ENCODE assay signal across 12 mouse cellular contexts in the genomic region with DNA sequence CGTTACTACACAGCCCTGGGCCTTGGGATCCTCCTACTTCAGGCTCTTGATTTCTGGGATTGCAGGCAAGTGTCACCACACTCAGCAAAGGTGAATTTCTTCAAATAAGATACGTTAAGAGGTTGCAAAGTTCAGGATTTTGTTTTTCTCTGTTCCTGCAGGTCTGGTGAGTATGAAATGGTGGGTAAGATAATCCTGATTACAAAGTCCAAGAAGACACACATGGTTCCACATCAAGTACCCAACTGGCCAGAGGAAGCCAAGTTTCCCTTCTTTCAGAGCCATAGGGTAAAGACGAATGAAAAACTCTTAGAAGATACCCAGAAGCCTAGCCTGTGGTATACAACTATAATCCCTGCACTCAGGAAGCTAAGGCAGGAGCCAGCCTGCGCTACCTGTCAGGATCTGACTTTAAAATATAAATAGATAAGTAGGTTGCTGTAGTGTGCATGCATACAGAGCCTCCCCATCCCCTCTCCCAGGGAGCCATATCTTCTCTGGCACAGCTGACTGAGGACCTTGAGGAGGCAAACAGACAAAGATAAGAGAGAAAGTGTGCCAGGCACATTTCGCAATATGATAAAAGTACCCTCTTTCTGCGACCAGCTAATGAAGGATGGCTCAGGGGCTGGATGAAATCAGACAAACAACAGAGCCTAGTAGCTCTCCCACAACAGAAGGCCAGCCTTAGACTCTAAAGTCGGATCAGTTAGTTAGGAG. TPM values are rescaled to one million over a fixed set of nuclear protein-coding genes. Genes with fewer than 3 reads are reported as not detected.
DNase-seq lines count a peak whose midpoint lies in the region; ATAC-seq and TF ChIP-seq lines count a peak whose summit lies in the region.
"Had no signal": no experiment of that assay in that cellular context is flagged by ENCODE, and none has a peak within 500 bp of the region (broad histone marks: within the 10 kb centered on the region; RNA-seq: fewer than 3 reads in every experiment).

No protein-coding gene starts in this region.

- ATAC-seq in lung, embryonic 15.5 days (ENCODE audit: borderline replicate concordance, extremely low read depth, low FRiP score, low TSS enrichment) = peak; percentile 47; the same call in 1 of the 2 replicates
- peak; percentile 56 for ATAC-seq in common myeloid progenitor, adult 5-6 weeks (replicated peaks; ENCODE audit: low read depth, poor library complexity, severe bottlenecking)
- ATAC-seq in liver, postnatal 0 days = peak; percentile 89
- ATAC-seq: activated CD4-positive, CD25-positive, alpha-beta regulatory T cell, adult 4 months; hindbrain, embryonic 16.5 days had no signal

- no peaks in the 10 kb centered on the region for H3K27me3 ChIP-seq in lung, embryonic 15.5 days
- H3K27me3 ChIP-seq in liver, postnatal 0 days (ENCODE audit: insufficient read depth, low read length) = no peaks in the 10 kb centered on the region
- peaks cover 3% of the 10 kb centered on the region; the same call in 1 of the 2 replicates for H3K27me3 ChIP-seq in midbrain, embryonic 10.5 days (ENCODE audit: low read depth, poor library complexity, severe bottlenecking)
- H3K27me3 ChIP-seq: heart, embryonic 13.5 days had no signal

- WGBS in lung, embryonic 15.5 days = 68% methylated on average over 7 of the region's 7 CpGs
- 55% methylated on average over 7 of the region's 7 CpGs for WGBS in liver, postnatal 0 days (ENCODE audit: insufficient replicate concordance)
- 81% methylated on average over 7 of the region's 7 CpGs for WGBS in midbrain, embryonic 10.5 days

- no peak overlapping the region for H3K4me3 ChIP-seq in lung, embryonic 15.5 days
- H3K4me3 ChIP-seq in liver, postnatal 0 days (ENCODE audit: low read depth, low read length) = no peak overlapping the region
- H3K4me3 ChIP-seq in midbrain, embryonic 10.5 days = no peak overlapping the region
- H3K4me3 ChIP-seq: heart, embryonic 13.5 days had no signal

- no peak overlapping the region for H3K4me2 ChIP-seq in lung, embryonic 15.5 days
- peak overlapping the region; percentile 47 for H3K4me2 ChIP-seq in liver, postnatal 0 days (ENCODE audit: low read depth, low read length)
- H3K4me2 ChIP-seq: heart, embryonic 13.5 days had no signal

- H3K4me1 ChIP-seq in lung, embryonic 15.5 days = peaks cover 8% of the 10 kb centered on the region; the same call in 1 of the 2 replicates
- peaks cover 23% of the 10 kb centered on the region for H3K4me1 ChIP-seq in liver, postnatal 0 days (ENCODE audit: insufficient read depth)
- peaks cover 16% of the 10 kb centered on the region for H3K4me1 ChIP-seq in midbrain, embryonic 10.5 days

- H3K9ac ChIP-seq in lung, embryonic 15.5 days = no peak overlapping the region
- H3K9ac ChIP-seq in liver, postnatal 0 days (replicated peaks) = no peak overlapping the region

- peak; percentile 97 for TF ChIP-seq EP300 in liver, postnatal 0 days (IDR thresholded peaks at IDR 0.05; ENCODE audit: low read depth)

- no peaks in the 10 kb centered on the region for H3K9me3 ChIP-seq in lung, embryonic 15.5 days
- H3K9me3 ChIP-seq in liver, postnatal 0 days (ENCODE audit: low read length) = no peaks in the 10 kb centered on the region
- no peaks in the 10 kb centered on the region for H3K9me3 ChIP-seq in midbrain, embryonic 10.5 days (replicated peaks)
- H3K9me3 ChIP-seq: heart, embryonic 13.5 days had no signal

- peaks cover 15% of the 10 kb centered on the region for H3K36me3 ChIP-seq in lung, embryonic 15.5 days
- peaks cover 40% of the 10 kb centered on the region for H3K36me3 ChIP-seq in liver, postnatal 0 days (replicated peaks; ENCODE audit: insufficient read depth, low read length)
- peaks cover 65% of the 10 kb centered on the region for H3K36me3 ChIP-seq in midbrain, embryonic 10.5 days

- TF ChIP-seq CTCF in liver, postnatal 0 days (IDR thresholded peaks at IDR 0.05; ENCODE audit: low read depth) = no peak

- DNase-seq in lung, adult 18-20 months = no peak
- peak; percentile 44 for DNase-seq in adrenal gland, postnatal 14 days
- DNase-seq in liver, postnatal 0 days = peak; percentile 50
- DNase-seq in midbrain, embryonic 10.5 days (ENCODE audit: low spot score) = no peak
- DNase-seq in gastrocnemius, postnatal 10 days = no peak
- DNase-seq: cerebellum, adult 2 months; lung, postnatal 36 days had no signal

- H3K27ac ChIP-seq in lung, embryonic 15.5 days = no peak overlapping the region
- H3K27ac ChIP-seq in liver, postnatal 0 days (ENCODE audit: low read depth) = peak overlapping the region; percentile 83
- no peak overlapping the region for H3K27ac ChIP-seq in midbrain, embryonic 10.5 days (replicated peaks)

RNA-seq across cellular contexts. Expression of a gene that starts 58.3 kb away (rescaled TPM):
- 30.7 and 38.7 TPM in 2 replicates for polyA plus RNA-seq in lung, embryonic 15.5 days (2015; fragmentation: Nextera tagmentation; extraction: Ambion mirVana)
- total RNA-seq in adrenal gland, postnatal 14 days (2021) = 34.2 and 36.2 TPM in 2 replicates
- total RNA-seq in common myeloid progenitor, adult 5-6 weeks (2017) = 23.0 and 38.6 TPM in 2 replicates
- 8.2 and 9.1 TPM in 2 replicates for polyA plus RNA-seq in liver, postnatal 0 days (2015; fragmentation: Nextera tagmentation; extraction: Ambion mirVana)
- polyA plus RNA-seq in midbrain, embryonic 10.5 days (2016; fragmentation: Nextera tagmentation; extraction: Ambion mirVana) = 32.6 and 37.8 TPM in 2 replicates
- 10 to 100 TPM; 11.7 to 18.7 TPM for total RNA-seq in gastrocnemius, postnatal 10 days (2021)

Comparison
In these comparisons a context has a peak if more than half of its experiments do, and no peak if none do; other contexts are left out.
1. DNase-seq: peak in adrenal gland, postnatal 14 days (single experiment) and liver, postnatal 0 days (single experiment); none in lung, adult 18-20 months (0 of 2), midbrain, embryonic 10.5 days (single experiment) and gastrocnemius, postnatal 10 days (single experiment).
2. Peak in every context shown above with its lines, with median percentiles within 50 percentile points of each other: ATAC-seq.